Mouse (Mus musculus) kidney, adult 11 months (tissue): ENCODE measurements around the gene Nfatc2ip.
"Not testable (repeated sequence)": the region's sequence is repeated elsewhere in the genome, so short reads cannot be mapped to it uniquely, and the experiment has no call there.

Experiments used
- DNase-seq: peaks from one replicate; pipeline ENCODE4 v3.0.0; 2022

Gene Nfatc2ip

DNA sequence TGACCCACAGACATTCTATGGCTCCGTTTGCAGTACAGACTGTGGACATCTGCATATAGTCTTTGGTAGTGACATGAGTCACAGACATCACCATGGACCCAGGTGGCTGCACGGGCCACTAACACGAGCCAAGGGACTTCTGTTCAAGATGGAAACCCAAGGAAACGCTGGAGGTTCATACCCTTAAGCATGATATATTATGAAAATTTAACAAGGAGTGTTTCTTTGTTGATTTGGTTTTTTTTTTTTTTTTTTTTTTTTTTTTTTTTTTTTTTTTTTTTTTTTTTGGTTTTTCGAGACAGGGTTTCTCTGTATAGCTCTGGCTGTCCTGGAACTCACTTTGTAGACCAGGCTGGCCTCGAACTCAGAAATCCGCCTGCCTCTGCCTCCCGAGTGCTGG is 6.0 kb upstream of the Nfatc2ip start:
- not testable (repeated sequence) for DNase-seq

- DNase-seq = peak; percentile 66
Observed at GRCm38 (mm10) chr7:126399548-126399947, 3.0 kb upstream of the Nfatc2ip start.

GRCm38 (mm10) chr7:126397822-126398221 is 1.3 kb upstream of the Nfatc2ip start:
- DNase-seq = no peak

DNA sequence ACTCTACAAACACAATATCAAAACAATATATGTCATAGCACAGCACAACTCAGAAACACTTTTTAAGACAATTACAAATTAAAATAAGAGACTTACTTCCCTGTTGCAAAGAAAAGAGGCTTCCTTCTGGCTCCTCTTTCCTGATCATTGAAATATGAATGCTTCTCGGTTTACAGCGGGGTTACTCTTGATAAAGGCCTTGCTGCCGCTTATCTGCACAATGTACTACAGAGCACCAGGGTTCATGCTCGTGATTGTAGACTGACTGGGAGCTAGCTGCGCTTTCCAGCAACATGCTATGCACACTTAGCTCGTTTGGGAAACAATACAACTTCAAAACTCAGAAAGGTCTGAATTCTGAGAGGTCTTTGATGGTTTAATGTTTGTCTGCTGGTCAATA is 684 bp upstream of the Nfatc2ip start:
- DNase-seq = no peak

- not testable (repeated sequence) for DNase-seq
Observed at GRCm38 (mm10) chr7:126392086-126392884, 4.3 kb downstream of the Nfatc2ip start.

- DNase-seq = no peak
Observed at GRCm38 (mm10) chr7:126388185-126388584, 8.4 kb downstream of the Nfatc2ip start.

DNA sequence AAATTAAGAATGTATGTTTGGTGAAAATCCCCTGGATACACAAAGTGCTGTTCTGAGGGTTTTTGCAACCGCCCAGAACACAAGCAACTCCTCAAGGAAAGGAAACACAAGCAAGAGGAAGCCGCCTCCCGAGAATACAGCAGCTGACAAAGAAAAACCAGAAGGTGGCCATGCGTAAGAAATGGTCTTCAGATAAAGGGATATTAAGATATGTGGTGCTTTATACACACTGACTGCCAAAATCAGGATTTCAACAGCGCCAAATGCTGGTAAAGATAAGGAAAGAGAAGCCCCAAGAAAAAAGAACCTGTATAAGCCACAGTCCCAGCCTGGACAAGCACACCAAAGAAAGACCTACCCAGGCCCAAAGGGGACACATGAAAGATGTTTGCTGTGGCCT is 13.0 kb downstream of the Nfatc2ip start:
- no peak for DNase-seq

- peak; percentile 97 for DNase-seq
Observed at GRCm38 (mm10) chr7:126377278-126378158, 19.0 kb downstream of the Nfatc2ip start, which contains the start of gene Spns1. Gene Spns1 (minus strand): TSS chr7:126377450.

- no peak for DNase-seq
Observed at GRCm38 (mm10) chr7:126376903-126377277, 19.6 kb downstream of the Nfatc2ip start.

DNA sequence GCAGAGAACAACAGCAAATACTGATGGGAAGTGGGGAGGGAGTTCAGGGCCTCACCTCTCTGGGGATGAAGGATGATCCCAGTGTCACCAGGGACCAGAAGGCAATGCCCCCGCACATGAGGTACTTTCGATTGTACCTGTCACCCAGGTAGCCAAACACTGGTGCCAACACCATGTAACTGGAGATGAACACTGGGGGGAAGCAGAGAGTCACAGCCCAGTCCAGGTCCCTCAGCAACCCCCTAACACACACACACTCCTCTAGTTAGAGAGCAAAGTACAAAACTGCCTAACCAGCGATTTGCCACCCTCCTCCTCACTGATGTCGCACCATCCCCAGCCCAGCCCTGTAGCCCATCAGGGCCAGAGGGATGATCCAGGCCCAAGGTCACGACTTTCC is 21.5 kb downstream of the Nfatc2ip start:
- no peak for DNase-seq

DNA sequence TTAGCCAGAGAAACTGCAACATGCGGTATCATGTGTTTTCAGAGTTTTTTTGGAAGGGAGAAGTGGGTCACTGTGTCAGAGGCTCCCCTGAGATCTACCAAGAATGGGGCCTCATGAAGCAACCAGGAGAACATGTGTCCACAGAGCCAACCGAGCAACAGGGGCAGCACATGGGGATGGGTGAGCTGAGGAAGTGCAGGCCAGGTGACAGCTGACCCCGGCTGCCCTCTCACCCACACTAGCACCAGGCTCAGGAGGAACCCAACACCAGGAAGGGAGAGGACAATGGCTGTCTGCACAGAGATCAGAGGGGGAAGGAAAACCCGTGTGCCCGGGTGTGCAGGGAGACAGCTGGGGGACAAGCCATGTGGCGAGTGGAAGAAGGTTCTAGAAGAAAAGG is 22.0 kb downstream of the Nfatc2ip start:
- DNase-seq = no peak

- DNase-seq = no peak
Observed at GRCm38 (mm10) chr7:126373007-126373406, 23.5 kb downstream of the Nfatc2ip start.

GRCm38 (mm10) chr7:126369393-126369792 is 27.1 kb downstream of the Nfatc2ip start, which contains the start of gene Lat:
Gene Lat (minus strand): TSS chr7:126369570.
- no peak for DNase-seq

GRCm38 (mm10) chr7:126368367-126368766 is 28.2 kb downstream of the Nfatc2ip start:
- no peak for DNase-seq

DNA sequence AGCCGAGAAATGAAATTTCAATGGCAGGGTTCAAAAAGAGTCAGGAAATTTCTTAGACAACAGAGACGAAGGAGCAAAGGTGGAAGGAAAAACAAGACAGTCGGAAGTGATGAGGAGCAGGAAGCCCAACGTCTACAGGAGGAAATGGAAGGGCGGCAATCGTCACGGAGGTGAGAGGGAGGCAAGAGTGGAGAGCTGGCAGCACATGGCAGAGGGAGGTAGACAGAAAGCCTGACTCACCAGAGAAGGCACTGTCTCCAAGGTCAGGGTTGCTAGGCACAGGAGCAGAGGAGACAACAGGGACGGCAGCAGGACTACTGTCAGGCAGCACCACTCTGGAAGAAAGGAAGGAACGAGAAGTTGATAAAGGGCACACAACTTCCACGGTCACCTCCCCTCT is 28.9 kb downstream of the Nfatc2ip start:
- no peak for DNase-seq

- no peak for DNase-seq
Observed at GRCm38 (mm10) chr7:126363038-126363437, 33.5 kb downstream of the Nfatc2ip start.

DNA sequence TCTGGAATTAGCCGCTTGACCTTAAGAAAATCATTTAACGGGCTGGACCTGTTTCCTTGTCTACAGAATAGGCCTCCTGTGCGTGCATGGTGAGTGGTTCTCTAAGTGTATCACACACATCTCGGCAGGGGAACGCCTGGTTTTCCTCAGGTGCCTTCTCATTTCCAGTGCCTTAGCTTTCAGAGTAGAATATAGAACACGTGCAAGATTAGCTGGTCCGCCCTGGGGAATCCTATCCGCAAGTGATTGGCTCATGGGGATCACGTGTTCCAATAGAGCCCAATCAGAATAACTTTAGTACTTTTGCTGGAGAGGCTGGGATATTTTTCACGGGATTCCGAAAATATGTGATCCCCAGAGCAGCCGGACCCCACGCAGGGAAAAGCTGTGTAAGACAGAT is 37.5 kb downstream of the Nfatc2ip start:
- DNase-seq = no peak

GRCm38 (mm10) chr7:126358413-126358812 is 38.1 kb downstream of the Nfatc2ip start:
- no peak for DNase-seq

DNA sequence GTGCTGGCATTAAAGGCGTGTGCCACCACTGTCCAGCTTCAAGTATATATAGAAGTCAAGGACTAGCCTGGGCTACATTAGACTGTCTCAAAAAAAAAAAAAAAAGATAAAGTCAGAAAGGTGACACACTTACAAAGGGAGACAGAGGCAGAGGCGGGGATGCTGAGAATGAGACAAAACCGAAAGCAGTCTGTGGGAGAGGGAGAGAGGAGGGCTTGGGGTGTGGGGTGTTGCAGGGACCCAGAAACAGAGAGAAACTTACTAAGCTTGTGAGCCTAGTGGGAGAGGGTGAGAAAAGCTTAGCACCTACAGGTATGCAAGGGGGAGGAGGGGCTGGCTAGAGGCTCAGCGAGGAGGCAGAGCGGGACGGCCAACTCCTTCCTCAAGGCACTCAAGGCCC is 38.7 kb downstream of the Nfatc2ip start:
- DNase-seq = no peak

DNA sequence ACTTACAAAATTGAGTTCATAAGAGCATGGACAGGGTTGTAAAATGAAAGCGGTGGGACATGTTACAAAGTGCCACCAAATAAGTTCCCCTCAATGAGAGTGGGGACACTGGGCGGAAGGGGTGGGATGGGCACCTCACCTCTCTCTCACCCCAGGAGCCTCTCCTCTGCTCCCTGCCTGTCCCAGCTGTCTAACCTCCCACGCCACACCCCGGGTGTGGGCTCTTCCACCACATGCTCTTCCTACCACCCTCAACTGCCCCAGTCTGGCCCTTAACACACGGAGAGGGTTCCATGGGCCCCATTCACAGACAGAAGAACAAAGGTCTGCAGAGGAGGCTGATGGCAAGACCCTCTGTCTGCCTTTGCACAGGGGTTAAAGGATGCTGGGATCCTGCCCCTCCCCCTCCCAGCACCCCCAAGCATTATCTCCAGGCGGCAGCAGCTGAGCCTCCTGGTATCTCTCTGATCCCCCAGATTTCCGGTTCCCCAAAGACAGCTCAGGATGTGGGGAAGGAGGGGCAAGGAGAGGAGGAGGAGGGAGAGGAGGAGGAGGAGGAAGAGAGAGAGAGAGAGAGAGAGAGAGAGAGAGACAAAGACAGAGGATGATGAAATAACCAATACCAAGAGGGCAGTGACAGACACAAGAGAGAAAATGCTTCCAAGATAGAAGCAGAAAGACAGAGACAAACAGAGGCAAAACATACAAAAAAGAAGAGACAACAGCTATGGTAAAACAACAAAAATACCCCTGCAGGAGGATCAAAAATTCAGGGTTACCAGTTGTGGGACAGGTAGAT is 39.5 kb downstream of the Nfatc2ip start:
- no peak for DNase-seq

- DNase-seq = no peak
Observed at GRCm38 (mm10) chr7:126355847-126356597, 40.5 kb downstream of the Nfatc2ip start.
